Mouse (Mus musculus): ENCODE results near the gene Gm20547.
A peak's percentile ranks its signal among the peaks of the same experiment; 100 is the strongest.
"Not testable (repeated sequence)": the region's sequence is repeated elsewhere in the genome, so short reads cannot be mapped to it uniquely, and the experiment has no call there.

The Gm20547 gene

GRCm38 (mm10) chr17:34881683-34882310, at the start of gene Gm20547:
TSS of gene Gm20547 (minus strand) at chr17:34882042.
- no peak for DNase-seq

- peak; percentile 99 for DNase-seq
Observed at GRCm38 (mm10) chr17:34931061-34931734, 49.4 kb upstream of the Gm20547 start, which contains the start of gene Neu1. TSS of gene Neu1 (plus strand) at chr17:34931253.

GRCm38 (mm10) chr17:34928841-34929240, 47.0 kb upstream of the Gm20547 start:
- DNase-seq, result no peak

- DNase-seq, result no peak
Observed at GRCm38 (mm10) chr17:34927306-34928019, 45.6 kb upstream of the Gm20547 start.

- DNase-seq, result no peak
Observed at GRCm38 (mm10) chr17:34924258-34924657, 42.4 kb upstream of the Gm20547 start.

- no peak for DNase-seq
Observed at GRCm38 (mm10) chr17:34922939-34923338, 41.1 kb upstream of the Gm20547 start.

GRCm38 (mm10) chr17:34917188-34917587, 35.3 kb upstream of the Gm20547 start:
- no peak for DNase-seq

- DNase-seq, result no peak
Observed at GRCm38 (mm10) chr17:34916316-34916715, 34.5 kb upstream of the Gm20547 start.

- DNase-seq, result no peak
Observed at GRCm38 (mm10) chr17:34915410-34915831, 33.6 kb upstream of the Gm20547 start.

GRCm38 (mm10) chr17:34913930-34914665, 32.3 kb upstream of the Gm20547 start, which contains the start of gene Slc44a4:
TSS of gene Slc44a4 (plus strand) at chr17:34914466.
- no peak for DNase-seq

- DNase-seq, result no peak
Observed at GRCm38 (mm10) chr17:34911945-34912351, 30.1 kb upstream of the Gm20547 start.

GRCm38 (mm10) chr17:34910982-34911381, 29.1 kb upstream of the Gm20547 start:
- no peak for DNase-seq

GRCm38 (mm10) chr17:34902895-34903294, 21.1 kb upstream of the Gm20547 start:
- no peak for DNase-seq

GRCm38 (mm10) chr17:34901948-34902347, 20.1 kb upstream of the Gm20547 start:
- DNase-seq, result not testable (repeated sequence)

GRCm38 (mm10) chr17:34900826-34901225, 19.0 kb upstream of the Gm20547 start:
- not testable (repeated sequence) for DNase-seq

- DNase-seq, result no peak
Observed at GRCm38 (mm10) chr17:34899890-34900243, 18.0 kb upstream of the Gm20547 start.

GRCm38 (mm10) chr17:34899053-34899889, 17.4 kb upstream of the Gm20547 start:
- peak; percentile 22 for DNase-seq

GRCm38 (mm10) chr17:34898706-34899052, 16.8 kb upstream of the Gm20547 start:
- no peak for DNase-seq

- DNase-seq, result peak; percentile 77
Observed at GRCm38 (mm10) chr17:34898160-34898586, 16.3 kb upstream of the Gm20547 start, which contains the start of the genes C2 and Ehmt2. TSS of gene C2 (minus strand) at chr17:34898265. TSS of gene Ehmt2 (plus strand) at chr17:34898469.

- peak; percentile 68 for DNase-seq
Observed at GRCm38 (mm10) chr17:34897373-34898159, 15.7 kb upstream of the Gm20547 start.

GRCm38 (mm10) chr17:34896366-34896765, 14.5 kb upstream of the Gm20547 start:
- no peak for DNase-seq
